Mouse (Mus musculus) forebrain, embryonic 13.5 days (tissue): ENCODE measurements at regions not wholly inside any gene's neighbourhood (a gene's known extent, or its start where the extent isn't known, plus 50 kb on each side); places are given as distances from the start of the nearest gene placed in this dataset.
A peak's percentile ranks its signal among the peaks of the same experiment; 100 is the strongest.

ENCODE experiments used
- ATAC-seq: fragments of 200-750 bp; cut with Nextera tagmentation; 2 replicates; pipeline ENCODE4 v1.8.0; 2017
- H3K27ac ChIP-seq: fragments of 300-500 bp; sonication (generic); 2 replicates; pipeline ENCODE4 v1.5.1; 2015; ENCODE audit warnings: inconsistent platforms, mild to moderate bottlenecking, moderate library complexity
- H3K27me3 ChIP-seq: fragments of 300-500 bp; sonication (generic); 2 replicates; pipeline ENCODE4 v1.6.1; 2015; ENCODE audit warnings: mild to moderate bottlenecking, inconsistent platforms
- H3K36me3 ChIP-seq: fragments of 300-500 bp; sonication (generic); 2 replicates; pipeline ENCODE4 v1.6.1; 2015; ENCODE audit warnings: mild to moderate bottlenecking, inconsistent platforms; ENCODE audit not compliant: poor library complexity, severe bottlenecking
- H3K4me1 ChIP-seq: fragments of 300-500 bp; sonication (generic); 2 replicates; pipeline ENCODE4 v1.6.1; 2015; ENCODE audit warnings: inconsistent platforms
- H3K4me2 ChIP-seq: fragments of 300-500 bp; sonication (generic); 2 replicates; pipeline ENCODE4 v1.6.1; 2015; ENCODE audit warnings: inconsistent platforms, mild to moderate bottlenecking, moderate library complexity
- H3K4me3 ChIP-seq: fragments of 300-500 bp; sonication (generic); 2 replicates; pipeline ENCODE4 v1.5.1; 2015; ENCODE audit warnings: mild to moderate bottlenecking, inconsistent platforms
- H3K9ac ChIP-seq: fragments of 300-500 bp; sonication (generic); 2 replicates; pipeline ENCODE4 v1.6.1; 2015; ENCODE audit warnings: mild to moderate bottlenecking, inconsistent platforms
- H3K9me3 ChIP-seq: fragments of 300-500 bp; sonication (generic); replicated peaks from 2 replicates; pipeline ENCODE4 v1.6.1; 2016; ENCODE audit warnings: inconsistent platforms
- WGBS: fragments of 180-500 bp; shearing (Covaris S2); methylation state at CpG from one replicate; pipeline ENCODE4 v1.1.7; 2015; 5-methylcytosine and 5-hydroxymethylcytosine counted together

DNA sequence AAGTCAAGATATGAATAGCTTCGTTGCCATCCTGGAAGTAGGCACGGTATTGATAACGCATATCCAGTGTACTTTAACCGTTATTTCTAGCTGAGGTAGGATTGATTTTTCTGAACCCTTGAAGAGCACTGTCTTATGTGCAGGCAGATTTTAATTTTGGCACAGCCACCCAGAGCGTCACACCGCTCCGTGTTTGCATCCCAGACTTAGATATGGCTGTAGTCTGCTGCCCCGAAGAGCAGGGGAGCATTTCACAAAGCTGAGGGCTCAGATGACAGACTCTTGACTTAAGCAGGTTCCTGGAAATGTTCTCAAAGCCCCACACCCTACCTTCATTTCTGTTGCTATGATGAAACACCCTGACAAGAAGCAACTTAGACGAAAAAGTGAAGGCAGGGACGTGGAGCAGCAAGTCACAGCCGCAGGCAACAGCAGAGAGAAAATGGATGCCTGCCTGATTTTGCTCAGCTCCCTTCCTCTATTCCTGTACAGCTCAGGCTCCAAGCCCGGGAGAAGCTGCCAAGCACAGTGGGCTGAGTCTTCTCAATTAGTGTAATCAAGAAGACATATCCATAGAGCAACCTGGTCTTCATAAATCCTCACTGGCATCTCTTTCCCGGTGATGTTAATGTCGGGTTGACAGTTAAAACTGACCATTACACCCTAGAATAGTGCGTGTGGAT, 164.9 kb upstream of the Cdh4 start:
- no peak overlapping the region for H3K9ac ChIP-seq
- H3K4me1 ChIP-seq, result no peaks in the 10 kb centered on the region
- H3K4me3 ChIP-seq, result no peak overlapping the region
- no peak overlapping the region for H3K27ac ChIP-seq
- 90% methylated on average over 15 of the region's 15 CpGs for WGBS
- ATAC-seq, result no peak
- no peak overlapping the region for H3K4me2 ChIP-seq
- no peaks in the 10 kb centered on the region for H3K9me3 ChIP-seq
- H3K36me3 ChIP-seq, result no peaks in the 10 kb centered on the region
- H3K27me3 ChIP-seq, result no peaks in the 10 kb centered on the region

DNA sequence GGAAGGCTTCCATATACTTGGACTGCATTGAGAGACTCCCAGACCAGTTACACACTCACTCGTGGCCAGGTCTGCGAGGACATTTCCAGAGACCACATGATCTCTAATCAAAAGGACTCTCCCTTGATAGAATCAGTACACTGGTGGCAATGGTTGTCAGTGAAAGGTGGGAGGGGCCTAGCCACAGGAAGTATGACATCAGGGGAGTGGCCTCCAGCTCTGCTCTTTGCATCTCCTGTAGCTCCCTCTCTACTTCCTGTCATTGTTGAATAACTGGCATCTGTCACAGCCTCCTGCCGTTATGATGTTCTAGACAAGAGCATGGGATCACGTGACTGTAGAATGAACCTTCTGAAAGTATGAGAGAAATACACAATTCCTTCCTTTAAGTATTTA, 164.3 kb upstream of the Cdh4 start:
- H3K9ac ChIP-seq, result no peak overlapping the region
- H3K4me3 ChIP-seq, result no peak overlapping the region
- no peaks in the 10 kb centered on the region for H3K27me3 ChIP-seq
- no peaks in the 10 kb centered on the region for H3K36me3 ChIP-seq
- ATAC-seq, result no peak
- H3K27ac ChIP-seq, result no peak overlapping the region
- no peaks in the 10 kb centered on the region for H3K4me1 ChIP-seq
- H3K4me2 ChIP-seq, result no peak overlapping the region
- no peaks in the 10 kb centered on the region for H3K9me3 ChIP-seq
- 88% methylated on average over 4 of the region's 4 CpGs for WGBS

DNA sequence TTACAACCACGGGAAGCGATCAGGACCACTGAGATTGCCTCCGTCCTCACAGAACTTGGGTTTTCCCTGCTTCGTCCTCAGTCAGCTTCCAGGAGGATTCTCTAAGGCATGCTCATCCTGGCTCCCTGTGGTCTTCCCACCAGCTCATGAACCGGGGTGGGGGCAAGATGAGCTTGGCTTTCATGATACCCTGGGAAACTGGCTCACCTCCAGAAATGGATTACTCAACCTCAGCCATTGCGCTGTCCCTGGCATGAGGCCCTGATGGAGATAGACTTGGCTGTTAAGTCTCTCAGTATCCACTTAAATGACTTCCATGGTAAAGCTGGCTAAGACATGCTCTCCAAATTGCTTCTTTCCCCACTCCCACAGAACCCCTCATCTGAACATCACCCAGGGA, 160.0 kb upstream of the Cdh4 start:
- H3K4me1 ChIP-seq, result no peaks in the 10 kb centered on the region
- no peak overlapping the region for H3K9ac ChIP-seq
- no peaks in the 10 kb centered on the region for H3K36me3 ChIP-seq
- H3K9me3 ChIP-seq, result no peaks in the 10 kb centered on the region
- H3K4me3 ChIP-seq, result no peak overlapping the region
- WGBS, result 75% methylated on average over 6 of the region's 6 CpGs
- no peak overlapping the region for H3K27ac ChIP-seq
- no peak overlapping the region for H3K4me2 ChIP-seq
- no peaks in the 10 kb centered on the region for H3K27me3 ChIP-seq
- ATAC-seq, result no peak

DNA sequence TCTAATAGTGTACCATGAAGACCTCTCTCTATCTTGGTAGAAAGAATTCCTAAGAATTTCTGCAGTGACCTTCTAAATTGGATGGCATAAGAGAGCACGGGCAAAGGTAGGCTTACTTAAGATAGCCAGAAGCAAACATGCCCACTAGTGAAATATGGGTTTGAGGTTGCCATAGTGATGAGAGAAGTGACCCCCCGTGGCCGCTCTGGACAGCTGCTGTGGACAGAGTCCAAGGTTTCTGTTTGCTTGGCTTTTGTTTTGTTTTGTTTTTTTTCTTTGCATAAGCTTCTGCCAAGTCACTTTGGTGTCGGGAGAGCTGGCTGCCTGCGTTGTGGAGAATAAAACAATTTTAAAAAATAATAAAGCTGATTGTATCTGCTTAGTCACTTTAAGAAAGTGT, 151.8 kb upstream of the Cdh4 start:
- Histone ChIP-seq H3K9ac (no peak overlapping the region), H3K4me2 (no peak overlapping the region), H3K36me3 (no peaks in the 10 kb centered on the region), H3K4me3 (no peak overlapping the region), H3K27me3 (no peaks in the 10 kb centered on the region), H3K27ac (no peak overlapping the region), H3K4me1 (peaks cover 40% of the 10 kb centered on the region), H3K9me3 (no peaks in the 10 kb centered on the region)
- ATAC-seq, result no peak
- WGBS, result 38% methylated on average over 5 of the region's 5 CpGs

DNA sequence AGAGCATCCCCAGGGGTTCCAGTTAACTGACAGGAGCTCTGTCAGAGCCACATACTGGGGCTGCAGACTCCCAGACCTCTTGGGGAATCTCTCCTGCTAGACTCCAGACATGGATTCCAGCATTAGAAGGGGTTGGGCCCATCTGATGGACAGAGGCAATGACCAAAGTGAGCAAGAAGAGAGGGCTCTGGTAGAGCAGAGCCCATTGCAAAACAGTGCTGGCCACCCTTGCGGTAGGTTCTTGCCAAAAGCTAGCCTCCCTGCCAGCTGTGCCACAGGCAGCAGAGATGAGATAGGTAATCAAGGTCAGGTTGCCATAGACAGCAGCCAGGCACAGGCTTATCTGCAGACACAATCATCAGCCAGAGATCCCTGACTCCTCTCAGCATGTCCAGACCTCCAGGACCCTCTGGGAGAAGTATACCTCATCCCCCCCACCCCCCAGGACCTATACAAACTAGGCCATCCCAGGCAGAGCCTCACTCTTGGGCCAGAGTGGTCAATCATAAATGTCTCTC, 151.1 kb upstream of the Cdh4 start:
- Histone ChIP-seq H3K4me2 (no peak overlapping the region), H3K4me3 (no peak overlapping the region), H3K27ac (no peak overlapping the region), H3K9ac (no peak overlapping the region), H3K36me3 (no peaks in the 10 kb centered on the region), H3K4me1 (peaks cover 40% of the 10 kb centered on the region), H3K27me3 (no peaks in the 10 kb centered on the region), H3K9me3 (no peaks in the 10 kb centered on the region)
- WGBS, result 95% methylated on average over 1 of the region's 1 CpGs
- ATAC-seq, result no peak

DNA sequence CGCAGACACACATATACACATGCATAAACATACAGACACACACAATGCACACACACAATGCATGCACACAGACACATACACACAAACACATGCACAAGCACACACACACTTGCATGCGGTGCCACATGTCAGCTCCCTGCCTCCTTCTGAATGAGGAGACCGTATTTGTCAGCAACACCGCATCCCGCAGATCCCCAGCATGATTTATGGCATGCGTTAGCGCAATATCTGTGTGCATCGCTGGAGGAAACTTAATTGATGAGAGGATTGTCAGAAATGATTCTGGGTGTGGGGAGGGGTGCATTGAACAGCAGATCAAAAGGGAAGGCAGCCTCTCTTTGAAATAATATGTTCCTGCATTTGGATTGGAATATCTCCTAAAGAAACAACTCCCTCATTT, 150.3 kb upstream of the Cdh4 start:
- no peak overlapping the region; the same call in 1 of the 2 replicates for H3K27ac ChIP-seq
- ATAC-seq, result no peak
- H3K4me3 ChIP-seq, result no peak overlapping the region

DNA sequence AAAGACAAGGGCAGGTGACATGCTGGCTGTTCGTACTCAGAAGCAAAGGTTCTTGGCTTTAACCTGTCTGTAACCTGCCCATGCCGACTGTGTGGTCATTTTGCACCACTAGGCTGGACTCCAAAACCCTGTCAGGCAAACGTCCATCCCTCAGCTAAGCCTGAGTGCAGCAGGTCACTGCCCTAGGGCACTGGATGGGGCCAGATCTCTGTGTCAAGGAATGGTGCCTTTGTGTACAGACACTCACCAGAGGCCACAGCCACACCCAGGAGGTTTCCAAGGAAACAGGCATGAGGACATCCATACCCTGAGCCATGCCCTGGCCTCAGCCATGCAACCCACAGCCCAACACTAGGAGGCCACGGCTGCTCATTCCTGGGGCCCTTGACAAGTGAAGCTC, 149.7 kb upstream of the Cdh4 start:
- H3K4me1 ChIP-seq, result peaks cover 52% of the 10 kb centered on the region
- 60% methylated on average over 4 of the region's 4 CpGs for whole genome bisulfite sequencing

More for the DNA sequence above, 150.3 kb upstream of the Cdh4 start:
- H3K9me3 ChIP-seq, result no peaks in the 10 kb centered on the region
- no peaks in the 10 kb centered on the region for H3K36me3 ChIP-seq
- H3K4me2 ChIP-seq, result no peak overlapping the region
- 85% methylated on average over 8 of the region's 8 CpGs for WGBS
- no peak overlapping the region for H3K9ac ChIP-seq
- no peaks in the 10 kb centered on the region for H3K27me3 ChIP-seq
- H3K4me1 ChIP-seq, result peaks cover 46% of the 10 kb centered on the region

DNA sequence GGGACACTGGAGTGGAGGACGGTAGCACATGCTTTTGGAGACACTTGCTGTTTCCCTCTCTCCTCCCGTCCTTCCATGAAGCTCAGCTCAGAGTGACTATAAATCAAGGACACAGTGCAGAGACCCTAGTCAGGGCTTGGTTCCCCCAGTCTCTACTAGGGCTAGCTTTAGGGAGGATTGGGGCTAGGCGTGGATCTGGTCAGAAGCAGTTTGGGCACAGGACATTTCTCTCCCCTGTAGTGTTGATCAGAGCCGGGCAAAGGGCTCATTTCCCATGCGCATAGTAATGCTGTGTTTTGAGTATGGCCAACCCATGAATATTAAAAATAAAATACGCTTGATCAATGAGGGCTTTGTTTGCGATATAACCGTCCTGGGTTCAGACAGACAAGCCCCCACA, 149.1 kb upstream of the Cdh4 start:
- peaks cover 52% of the 10 kb centered on the region for H3K4me1 ChIP-seq
- H3K36me3 ChIP-seq, result no peaks in the 10 kb centered on the region
- H3K4me3 ChIP-seq, result no peak overlapping the region
- WGBS, result 55% methylated on average over 8 of the region's 8 CpGs
- no peaks in the 10 kb centered on the region for H3K9me3 ChIP-seq
- no peak for ATAC-seq
- no peak overlapping the region for H3K9ac ChIP-seq
- no peak overlapping the region for H3K27ac ChIP-seq
- no peaks in the 10 kb centered on the region for H3K27me3 ChIP-seq
- no peak overlapping the region for H3K4me2 ChIP-seq

More for the DNA sequence above, 149.7 kb upstream of the Cdh4 start:
- no peaks in the 10 kb centered on the region for H3K36me3 ChIP-seq
- no peak overlapping the region for H3K4me3 ChIP-seq
- no peak overlapping the region for H3K4me2 ChIP-seq
- H3K27ac ChIP-seq, result no peak overlapping the region; the same call in 1 of the 2 replicates
- H3K9me3 ChIP-seq, result no peaks in the 10 kb centered on the region
- H3K27me3 ChIP-seq, result no peaks in the 10 kb centered on the region
- ATAC-seq, result no peak; the same call in 1 of the 2 replicates
- no peak overlapping the region for H3K9ac ChIP-seq

DNA sequence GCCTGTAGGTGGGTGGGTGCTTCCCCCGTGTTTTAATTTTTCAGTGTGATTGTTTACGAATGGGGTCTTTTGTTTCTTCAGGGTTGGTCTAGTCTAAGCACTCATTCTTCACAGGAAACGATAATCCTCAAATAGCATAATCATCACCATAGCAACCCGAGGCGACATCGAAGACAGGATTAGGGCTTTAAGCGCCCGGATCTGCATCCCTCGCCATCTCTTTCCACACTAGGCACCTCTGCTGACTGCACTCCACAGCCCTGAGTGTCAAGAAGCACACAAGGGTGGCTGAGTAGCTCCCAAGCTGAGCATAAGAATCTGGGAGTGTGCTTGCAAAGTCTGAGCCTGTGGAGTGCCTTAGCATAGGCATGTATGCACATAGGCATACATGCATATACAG, 145.2 kb upstream of the Cdh4 start:
- 6% methylated on average over 9 of the region's 9 CpGs for WGBS
- Histone ChIP-seq H3K4me1 (peaks cover 34% of the 10 kb centered on the region), H3K9me3 (no peaks in the 10 kb centered on the region), H3K27me3 (no peaks in the 10 kb centered on the region), H3K36me3 (no peaks in the 10 kb centered on the region), H3K4me2 (peak overlapping the region; percentile 18; the same call in 1 of the 2 replicates), H3K9ac (no peak overlapping the region), H3K27ac (peak overlapping the region; percentile 70), H3K4me3 (no peak overlapping the region)
- peak; percentile 70 for ATAC-seq

DNA sequence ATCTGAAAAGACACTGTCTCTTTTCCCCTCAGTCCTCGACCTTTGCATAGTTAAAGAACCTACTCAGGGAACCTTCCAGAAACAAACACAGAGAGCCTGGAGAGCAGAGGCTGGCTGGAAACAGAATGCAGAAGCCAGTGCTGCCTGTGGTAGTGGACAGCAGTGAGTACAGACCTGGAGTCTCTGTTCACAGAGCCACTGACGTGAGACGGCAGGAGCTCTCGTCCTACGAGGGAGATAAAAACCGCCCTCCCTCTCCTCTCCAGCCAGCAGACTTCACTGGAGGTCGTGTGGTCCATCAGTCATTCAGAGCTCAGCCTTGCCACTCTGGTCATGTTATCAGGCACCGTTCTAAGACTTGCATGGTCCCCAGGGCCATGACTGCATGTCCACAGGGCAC, 138.5 kb upstream of the Cdh4 start:
- no peak overlapping the region for H3K4me3 ChIP-seq
- no peak overlapping the region for H3K27ac ChIP-seq
- H3K4me1 ChIP-seq, result peaks cover 20% of the 10 kb centered on the region
- H3K9me3 ChIP-seq, result no peaks in the 10 kb centered on the region
- ATAC-seq, result no peak
- no peak overlapping the region for H3K9ac ChIP-seq
- H3K36me3 ChIP-seq, result no peaks in the 10 kb centered on the region
- WGBS, result 62% methylated on average over 8 of the region's 8 CpGs
- H3K27me3 ChIP-seq, result 0 out of 2 replicates have a peak, but pooled peaks cover 4% of the 10 kb centered on the region
- no peak overlapping the region for H3K4me2 ChIP-seq

DNA sequence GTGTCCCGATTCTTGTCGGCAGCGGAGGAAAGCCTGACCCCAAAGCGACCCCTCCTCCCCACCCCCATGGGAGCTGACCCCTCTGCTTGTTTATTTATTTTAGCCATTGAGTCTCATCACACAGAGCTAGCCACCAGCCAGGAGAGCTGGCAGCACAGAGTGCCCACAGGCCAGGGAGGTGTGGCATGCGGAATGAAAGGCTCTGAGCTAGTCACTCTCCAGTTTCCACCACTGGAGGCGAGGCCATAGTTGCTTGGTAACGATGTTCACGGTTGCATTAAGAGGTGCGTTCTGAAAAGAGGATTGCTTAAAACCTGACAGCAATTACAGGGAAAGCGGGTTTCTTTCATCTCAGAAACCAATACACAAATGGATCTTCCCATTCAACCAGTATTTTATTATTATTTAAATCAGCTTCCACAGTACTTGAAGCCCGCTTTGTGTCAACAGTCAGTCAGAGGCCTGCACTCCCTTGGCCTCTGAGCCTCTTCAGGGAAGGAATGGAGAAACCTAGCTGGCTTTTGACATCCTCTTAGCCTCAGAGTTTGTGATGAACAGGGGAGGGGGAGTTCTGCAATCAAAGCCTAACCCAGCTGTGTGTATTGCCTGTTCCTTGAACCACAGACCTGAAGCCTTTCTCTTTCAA, 134.8 kb upstream of the Cdh4 start:
- 4% methylated on average over 11 of the region's 11 CpGs for WGBS
- Histone ChIP-seq H3K4me2 (no peak overlapping the region), H3K9ac (no peak overlapping the region), H3K9me3 (no peaks in the 10 kb centered on the region), H3K4me3 (no peak overlapping the region), H3K36me3 (no peaks in the 10 kb centered on the region), H3K4me1 (peaks cover 20% of the 10 kb centered on the region), H3K27me3 (0 out of 2 replicates have a peak, but pooled peaks cover 4% of the 10 kb centered on the region), H3K27ac (peak overlapping the region; percentile 49)
- ATAC-seq, result peak; percentile 91

DNA sequence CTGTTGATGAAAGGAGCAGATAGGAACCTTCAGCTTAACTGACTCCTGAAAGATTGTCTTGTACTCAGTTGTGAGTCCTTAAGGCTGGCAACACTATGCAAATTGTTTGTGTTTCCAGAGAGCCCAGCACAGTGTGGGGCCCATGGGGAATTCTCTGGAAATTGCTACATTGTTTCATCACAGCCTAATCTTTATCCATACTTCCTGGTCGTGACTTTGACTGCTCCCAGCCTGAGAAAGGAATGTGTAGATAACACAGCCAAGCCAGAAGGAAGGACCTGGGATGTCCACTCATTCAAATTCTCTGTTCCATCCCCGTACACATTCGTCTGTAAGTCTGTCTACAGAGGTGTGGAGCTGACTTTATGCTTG, 134.3 kb upstream of the Cdh4 start:
- H3K4me2 ChIP-seq, result no peak overlapping the region
- peak overlapping the region; percentile 49 for H3K27ac ChIP-seq
- 54% methylated on average over 3 of the region's 3 CpGs for WGBS
- H3K4me3 ChIP-seq, result no peak overlapping the region
- ATAC-seq, result peak; percentile 23; the same call in 1 of the 2 replicates
- no peak overlapping the region for H3K9ac ChIP-seq
- H3K36me3 ChIP-seq, result no peaks in the 10 kb centered on the region
- H3K27me3 ChIP-seq, result 0 out of 2 replicates have a peak, but pooled peaks cover 4% of the 10 kb centered on the region
- H3K9me3 ChIP-seq, result no peaks in the 10 kb centered on the region
- H3K4me1 ChIP-seq, result peaks cover 20% of the 10 kb centered on the region
